Mouse (Mus musculus): ENCODE measurements around the gene Gm20388. TPM values are rescaled to one million over a fixed set of nuclear protein-coding genes. Genes with fewer than 3 reads are reported as not detected.
A peak's percentile ranks its signal among the peaks of the same experiment; 100 is the strongest.

Gm20388 gene
- polyA plus RNA-seq, 1 experiment from 2014 or later, result 5.3 TPM

DNA sequence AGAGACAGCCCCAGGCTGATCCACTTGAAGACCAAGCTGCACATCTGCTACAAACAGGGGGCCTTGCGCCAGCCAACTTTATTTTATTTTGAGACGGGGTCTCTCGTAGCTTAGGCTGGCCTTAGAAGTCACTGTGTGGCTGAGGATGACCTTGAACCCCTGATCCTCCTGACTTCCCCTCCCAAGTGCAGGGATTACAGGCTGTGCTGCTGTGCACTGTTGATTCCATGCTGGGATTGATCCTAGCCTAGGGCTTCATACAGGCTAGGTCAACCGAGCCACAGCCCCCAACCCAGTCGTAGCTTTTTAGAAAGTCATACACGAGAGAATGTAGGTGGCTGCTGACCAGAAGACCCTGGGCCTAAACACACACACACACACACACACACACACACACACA, 602.5 kb downstream of the Gm20388 start:
- DNase-seq (ENCODE audit: low spot score), result no peak
- Histone ChIP-seq H3K4me3 (ENCODE audit: low read depth, low read length) (no peak overlapping the region), H3K4me2 (no peak overlapping the region; the same call in 1 of the 2 replicates), H3K9ac (ENCODE audit: low read depth, low read length) (no peak overlapping the region), H3K9me3 (ENCODE audit: control insufficient read depth, low read length) (no peaks in the 10 kb centered on the region), H3K36me3 (ENCODE audit: control insufficient read depth, insufficient read depth, low read length) (no peaks in the 10 kb centered on the region; the same call in 1 of the 2 replicates), H3K27me3 (replicated peaks; ENCODE audit: control insufficient read depth, insufficient read depth, low read length) (no peaks in the 10 kb centered on the region), H3K27ac (ENCODE audit: low read depth, low read length) (no peak overlapping the region), H3K4me1 (replicated peaks; ENCODE audit: control insufficient read depth, insufficient read depth, low read length) (peaks cover 88% of the 10 kb centered on the region)
- WGBS, result 63% methylated on average over 6 of the region's 6 CpGs
- no peak for ATAC-seq (replicated peaks; ENCODE audit: low FRiP score)

DNA sequence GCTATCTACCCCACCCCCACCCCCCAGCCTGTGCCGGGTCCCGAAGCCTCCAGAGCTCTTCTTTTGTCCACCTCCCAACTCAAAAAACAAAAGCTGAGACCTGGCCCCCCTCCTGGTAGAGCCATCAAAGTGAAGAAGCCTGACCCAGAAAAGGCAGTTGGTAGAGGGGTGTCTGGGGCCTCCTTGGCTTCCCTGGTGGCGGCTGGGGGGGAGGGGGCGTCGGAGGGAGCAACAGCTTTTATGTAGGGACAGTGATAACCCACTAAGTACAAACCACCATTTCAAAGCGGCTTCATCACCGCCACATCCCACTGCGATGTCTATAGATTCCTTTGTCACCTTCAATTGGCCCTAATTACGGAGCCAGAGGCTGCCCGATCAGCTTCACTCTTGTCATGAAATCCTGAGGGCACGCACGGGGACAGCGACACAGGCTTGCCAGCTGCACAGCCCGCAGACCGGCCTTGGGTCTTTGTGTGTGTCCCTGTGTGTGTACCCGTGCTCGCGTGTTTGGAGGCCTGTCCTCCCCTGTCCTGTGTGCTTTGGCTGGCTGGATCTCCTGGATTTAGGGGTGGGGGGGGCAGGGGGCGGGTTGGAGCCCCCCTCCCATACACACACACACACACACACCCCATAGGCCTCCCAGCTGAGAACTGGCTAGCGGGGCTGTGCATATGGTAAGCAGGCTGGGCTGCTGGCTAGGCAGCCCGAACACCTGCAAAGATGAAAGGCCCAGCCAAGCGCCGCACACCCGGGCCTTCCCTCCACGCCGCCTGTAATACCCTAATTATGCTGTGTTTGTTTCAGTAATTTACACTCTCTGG, 603.2 kb downstream of the Gm20388 start:
- H3K27ac ChIP-seq (ENCODE audit: low read depth, low read length), result 0 out of 2 replicates have a peak overlapping the region, but pooled peaks have one; percentile 29
- DNase-seq (ENCODE audit: low spot score), result no peak
- H3K4me3 ChIP-seq (ENCODE audit: low read depth, low read length), result no peak overlapping the region
- no peak for ATAC-seq (replicated peaks; ENCODE audit: low FRiP score)
- H3K9me3 ChIP-seq (ENCODE audit: control insufficient read depth, low read length), result no peaks in the 10 kb centered on the region
- 47% methylated on average over 26 of the region's 26 CpGs for WGBS
- H3K36me3 ChIP-seq (ENCODE audit: control insufficient read depth, insufficient read depth, low read length), result no peaks in the 10 kb centered on the region; the same call in 1 of the 2 replicates
- peaks cover 88% of the 10 kb centered on the region for H3K4me1 ChIP-seq (replicated peaks; ENCODE audit: control insufficient read depth, insufficient read depth, low read length)
- H3K27me3 ChIP-seq (replicated peaks; ENCODE audit: control insufficient read depth, insufficient read depth, low read length), result no peaks in the 10 kb centered on the region
- H3K4me2 ChIP-seq, result no peak overlapping the region
- no peak overlapping the region for H3K9ac ChIP-seq (ENCODE audit: low read depth, low read length)

DNA sequence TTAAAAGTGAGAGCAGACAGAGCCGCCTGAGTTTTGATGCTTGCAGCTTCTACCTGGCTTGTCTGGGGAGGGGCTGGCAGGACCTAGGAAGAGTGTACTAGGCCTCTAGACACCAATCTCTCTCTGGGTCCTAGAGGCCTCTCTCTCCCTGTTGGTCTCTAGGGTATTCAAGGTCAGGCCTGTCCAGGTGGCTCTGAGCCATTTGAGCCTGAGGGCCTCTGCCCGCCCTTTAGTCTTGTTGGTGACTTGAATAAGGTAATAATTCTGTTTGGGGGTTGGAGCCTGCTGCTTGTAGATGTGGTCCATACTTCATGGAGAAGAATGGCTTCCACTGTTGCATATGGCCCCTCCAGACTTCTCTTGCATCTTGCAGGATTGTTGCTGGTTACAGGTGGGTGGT, 604.6 kb downstream of the Gm20388 start:
- no peak for ATAC-seq (replicated peaks; ENCODE audit: low FRiP score)
- Histone ChIP-seq H3K4me2 (no peak overlapping the region; the same call in 1 of the 2 replicates), H3K27me3 (replicated peaks; ENCODE audit: control insufficient read depth, insufficient read depth, low read length) (no peaks in the 10 kb centered on the region), H3K9ac (ENCODE audit: low read depth, low read length) (no peak overlapping the region), H3K27ac (ENCODE audit: low read depth, low read length) (0 out of 2 replicates have a peak overlapping the region, but pooled peaks have one; percentile 22), H3K4me3 (ENCODE audit: low read depth, low read length) (no peak overlapping the region), H3K36me3 (ENCODE audit: control insufficient read depth, insufficient read depth, low read length) (no peaks in the 10 kb centered on the region; the same call in 1 of the 2 replicates), H3K4me1 (replicated peaks; ENCODE audit: control insufficient read depth, insufficient read depth, low read length) (peaks cover 86% of the 10 kb centered on the region), H3K9me3 (ENCODE audit: control insufficient read depth, low read length) (no peaks in the 10 kb centered on the region)
- no peak for DNase-seq (ENCODE audit: low spot score)
- WGBS, result 91% methylated on average over 2 of the region's 2 CpGs

DNA sequence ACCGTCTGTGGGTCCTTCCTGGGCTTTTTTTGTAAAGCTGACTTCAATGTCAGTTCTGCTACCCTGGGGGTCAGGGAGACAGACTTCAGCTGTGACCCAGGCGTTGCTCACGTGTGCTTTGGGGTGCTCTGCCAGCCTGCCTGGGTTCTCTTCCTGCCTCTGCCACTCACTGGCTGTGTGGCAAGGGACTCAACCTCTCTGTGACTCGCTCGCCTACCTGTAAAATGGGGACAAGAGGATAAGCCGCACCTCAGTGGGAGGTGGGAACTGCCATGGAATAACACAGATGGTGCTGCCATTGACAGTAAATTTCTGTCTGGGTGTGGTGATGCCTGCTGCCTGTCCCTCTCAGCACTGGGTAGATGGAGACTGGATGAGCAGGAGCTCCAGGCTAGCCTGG, 605.0 kb downstream of the Gm20388 start:
- H3K27me3 ChIP-seq (replicated peaks; ENCODE audit: control insufficient read depth, insufficient read depth, low read length), result no peaks in the 10 kb centered on the region
- DNase-seq (ENCODE audit: low spot score) (no peak), ATAC-seq (replicated peaks; ENCODE audit: low FRiP score) (no peak)
- H3K27ac ChIP-seq (ENCODE audit: low read depth, low read length), result 0 out of 2 replicates have a peak overlapping the region, but pooled peaks have one; percentile 22
- no peak overlapping the region for H3K9ac ChIP-seq (ENCODE audit: low read depth, low read length)
- H3K36me3 ChIP-seq (ENCODE audit: control insufficient read depth, insufficient read depth, low read length), result no peaks in the 10 kb centered on the region; the same call in 1 of the 2 replicates
- H3K4me3 ChIP-seq (ENCODE audit: low read depth, low read length), result no peak overlapping the region
- H3K9me3 ChIP-seq (ENCODE audit: control insufficient read depth, low read length), result no peaks in the 10 kb centered on the region
- H3K4me2 ChIP-seq, result no peak overlapping the region; the same call in 1 of the 2 replicates
- H3K4me1 ChIP-seq (replicated peaks; ENCODE audit: control insufficient read depth, insufficient read depth, low read length), result peaks cover 86% of the 10 kb centered on the region
- WGBS, result 82% methylated on average over 6 of the region's 6 CpGs

DNA sequence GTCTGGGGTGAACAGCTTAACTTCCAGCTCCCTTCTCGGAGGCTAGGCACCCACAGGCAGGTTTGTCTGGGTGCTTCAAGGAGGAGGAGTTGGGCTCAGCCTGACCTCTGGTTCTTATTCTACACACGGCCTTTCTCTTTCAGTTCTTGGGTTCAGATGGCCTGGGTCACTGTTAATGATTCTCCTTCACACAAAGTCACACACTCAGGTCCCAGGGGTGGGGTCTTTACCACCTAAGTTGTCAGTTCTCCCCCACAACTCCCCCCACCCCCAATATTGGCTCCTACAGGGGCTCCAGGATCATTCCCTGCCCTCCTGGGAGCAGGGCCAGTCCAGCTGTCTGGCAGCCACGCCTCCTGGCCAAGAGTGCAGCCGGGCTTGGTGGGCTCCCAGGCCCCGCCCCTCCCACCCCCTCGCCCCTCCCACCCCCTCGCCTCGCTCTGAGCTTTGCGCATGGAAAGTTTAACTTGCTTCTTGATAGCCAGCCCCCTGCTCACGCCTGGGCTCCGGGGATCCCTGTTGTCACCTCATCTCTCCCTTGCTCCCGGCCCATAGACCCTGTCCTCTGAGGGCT, 605.6 kb downstream of the Gm20388 start:
- Histone ChIP-seq H3K4me1 (replicated peaks; ENCODE audit: control insufficient read depth, insufficient read depth, low read length) (peaks cover 86% of the 10 kb centered on the region), H3K36me3 (ENCODE audit: control insufficient read depth, insufficient read depth, low read length) (no peaks in the 10 kb centered on the region; the same call in 1 of the 2 replicates), H3K4me2 (no peak overlapping the region), H3K9me3 (ENCODE audit: control insufficient read depth, low read length) (no peaks in the 10 kb centered on the region), H3K4me3 (ENCODE audit: low read depth, low read length) (no peak overlapping the region), H3K27me3 (replicated peaks; ENCODE audit: control insufficient read depth, insufficient read depth, low read length) (no peaks in the 10 kb centered on the region), H3K27ac (ENCODE audit: low read depth, low read length) (no peak overlapping the region), H3K9ac (ENCODE audit: low read depth, low read length) (no peak overlapping the region)
- ATAC-seq (replicated peaks; ENCODE audit: low FRiP score) (0 out of 2 replicates have a peak, but pooled peaks have one; percentile 18), DNase-seq (ENCODE audit: low spot score) (no peak)
- WGBS, result 18% methylated on average over 12 of the region's 12 CpGs

DNA sequence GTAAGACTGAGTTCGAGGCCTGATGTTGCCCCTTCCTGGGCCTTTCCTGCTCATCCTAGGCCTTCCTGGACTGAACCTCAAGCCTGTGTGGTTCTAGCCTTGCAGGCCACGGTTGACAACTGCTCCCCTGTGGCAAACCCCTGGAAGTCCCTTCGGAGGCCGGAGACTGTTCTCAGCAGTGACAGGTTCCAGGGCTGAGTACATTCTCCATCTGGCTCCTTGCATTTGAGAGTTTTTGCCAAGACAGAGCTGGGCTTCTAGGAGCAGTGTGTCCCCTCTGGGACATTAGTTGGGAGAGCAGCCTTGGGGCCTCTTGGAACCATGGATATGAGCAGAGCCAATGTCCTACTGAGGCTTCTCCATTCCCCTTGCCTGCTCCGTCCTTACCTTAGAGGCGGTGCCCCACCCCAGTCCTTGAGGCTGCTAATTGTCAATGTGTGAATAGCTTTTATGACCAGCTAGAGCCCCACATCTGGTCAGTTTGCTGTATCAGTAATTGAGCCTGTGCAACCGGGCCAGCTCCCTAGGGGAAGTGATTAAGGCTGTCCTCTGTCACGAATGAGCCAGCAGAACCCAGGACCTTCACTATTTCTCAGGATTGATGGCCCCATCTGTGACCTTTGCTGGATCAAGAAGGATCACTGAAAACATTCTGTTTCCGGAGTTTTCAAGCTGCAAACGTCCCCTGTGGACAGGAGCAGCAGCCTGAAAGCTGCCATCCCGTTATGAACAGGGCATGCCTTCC, 607.2 kb downstream of the Gm20388 start:
- ATAC-seq (replicated peaks; ENCODE audit: low FRiP score) (no peak), DNase-seq (ENCODE audit: low spot score) (no peak)
- Histone ChIP-seq H3K9ac (ENCODE audit: low read depth, low read length) (no peak overlapping the region), H3K27ac (ENCODE audit: low read depth, low read length) (no peak overlapping the region), H3K36me3 (ENCODE audit: control insufficient read depth, insufficient read depth, low read length) (no peaks in the 10 kb centered on the region; the same call in 1 of the 2 replicates), H3K4me2 (no peak overlapping the region), H3K27me3 (replicated peaks; ENCODE audit: control insufficient read depth, insufficient read depth, low read length) (no peaks in the 10 kb centered on the region), H3K4me1 (replicated peaks; ENCODE audit: control insufficient read depth, insufficient read depth, low read length) (peaks cover 80% of the 10 kb centered on the region), H3K4me3 (ENCODE audit: low read depth, low read length) (no peak overlapping the region), H3K9me3 (ENCODE audit: control insufficient read depth, low read length) (no peaks in the 10 kb centered on the region)
- 51% methylated on average over 11 of the region's 11 CpGs for WGBS

DNA sequence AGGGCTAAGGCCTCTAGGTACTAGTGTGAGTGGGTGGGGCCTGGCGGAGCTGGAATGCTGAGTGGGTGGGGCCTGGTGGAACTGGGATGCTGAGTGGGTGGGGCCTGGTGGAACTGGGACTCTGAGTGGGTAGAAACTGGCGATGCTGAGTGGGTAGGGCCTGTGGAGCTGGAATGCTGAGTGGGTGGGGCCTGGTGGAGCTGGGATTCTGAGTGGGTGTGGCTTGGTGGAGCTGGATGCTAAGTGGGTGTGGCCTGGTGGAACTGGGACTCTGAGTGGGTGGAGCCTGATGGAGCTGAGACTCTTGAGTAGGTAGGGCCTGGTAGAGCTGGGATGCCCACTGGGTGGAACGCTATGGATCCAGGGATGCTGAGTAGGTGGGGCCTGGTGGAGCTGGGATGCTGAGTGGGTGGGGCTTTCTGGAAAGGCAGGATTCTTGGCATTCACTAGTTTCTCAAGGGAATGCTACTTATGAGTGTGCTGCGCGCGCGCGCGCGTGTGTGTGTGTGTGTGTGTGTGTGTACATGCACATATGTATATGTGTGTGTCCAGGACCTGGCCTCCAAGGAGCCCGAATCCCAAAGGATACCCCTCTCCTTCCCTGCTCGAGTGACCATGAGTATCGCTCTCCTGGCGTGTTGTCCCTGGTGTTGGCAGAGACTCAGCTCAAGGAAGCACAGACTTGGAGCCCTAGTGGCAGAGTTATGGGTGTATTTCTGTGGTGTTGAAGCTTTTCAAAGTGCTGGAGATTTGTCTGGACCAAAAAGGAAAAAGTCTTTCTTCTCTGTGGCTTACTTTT, 608.3 kb downstream of the Gm20388 start:
- ATAC-seq (replicated peaks; ENCODE audit: low FRiP score), result no peak; the same call in 1 of the 2 replicates

DNA sequence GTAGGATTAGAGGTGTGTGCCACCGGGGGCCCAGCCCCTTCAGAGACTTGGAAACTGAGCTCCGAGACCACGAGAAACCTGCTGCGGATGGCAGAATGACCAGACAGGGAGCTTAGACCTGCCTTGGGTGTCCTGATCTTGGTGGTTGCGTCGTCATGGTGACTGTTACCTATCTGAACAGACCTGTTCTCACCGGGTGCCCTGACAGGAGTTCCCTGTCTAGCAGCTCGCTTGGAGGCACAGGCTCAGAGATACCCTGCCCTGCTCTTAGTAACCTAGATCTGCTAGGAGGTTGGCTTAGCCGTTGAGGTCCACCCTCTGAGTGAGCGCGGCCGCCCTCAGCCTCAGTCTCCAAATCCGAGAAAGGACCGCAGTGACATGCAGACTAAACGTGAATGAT, 609.6 kb downstream of the Gm20388 start:
- H3K9me3 ChIP-seq (ENCODE audit: control insufficient read depth, low read length), result no peaks in the 10 kb centered on the region
- H3K36me3 ChIP-seq (ENCODE audit: control insufficient read depth, insufficient read depth, low read length), result no peaks in the 10 kb centered on the region
- WGBS, result 65% methylated on average over 15 of the region's 15 CpGs
- no peak overlapping the region; the same call in 1 of the 2 replicates for H3K4me2 ChIP-seq
- H3K4me1 ChIP-seq (replicated peaks; ENCODE audit: control insufficient read depth, insufficient read depth, low read length), result peaks cover 84% of the 10 kb centered on the region
- DNase-seq (ENCODE audit: low spot score) (no peak), ATAC-seq (replicated peaks; ENCODE audit: low FRiP score) (no peak)
- peak overlapping the region; percentile 25; the same call in 1 of the 2 replicates for H3K27ac ChIP-seq (ENCODE audit: low read depth, low read length)
- no peaks in the 10 kb centered on the region for H3K27me3 ChIP-seq (replicated peaks; ENCODE audit: control insufficient read depth, insufficient read depth, low read length)
- no peak overlapping the region for H3K4me3 ChIP-seq (ENCODE audit: low read depth, low read length)
- peak overlapping the region; percentile 34; the same call in 1 of the 2 replicates for H3K9ac ChIP-seq (ENCODE audit: low read depth, low read length)

More for the DNA sequence above, 608.3 kb downstream of the Gm20388 start:
- H3K9ac ChIP-seq (ENCODE audit: low read depth, low read length), result no peak overlapping the region
- H3K4me3 ChIP-seq (ENCODE audit: low read depth, low read length), result no peak overlapping the region
- no peaks in the 10 kb centered on the region for H3K9me3 ChIP-seq (ENCODE audit: control insufficient read depth, low read length)
- no peaks in the 10 kb centered on the region for H3K27me3 ChIP-seq (replicated peaks; ENCODE audit: control insufficient read depth, insufficient read depth, low read length)
- H3K36me3 ChIP-seq (ENCODE audit: control insufficient read depth, insufficient read depth, low read length), result no peaks in the 10 kb centered on the region; the same call in 1 of the 2 replicates
- WGBS, result 82% methylated on average over 14 of the region's 14 CpGs
- H3K4me2 ChIP-seq, result no peak overlapping the region
- DNase-seq (ENCODE audit: low spot score), result no peak
- peaks cover 79% of the 10 kb centered on the region for H3K4me1 ChIP-seq (replicated peaks; ENCODE audit: control insufficient read depth, insufficient read depth, low read length)
- no peak overlapping the region for H3K27ac ChIP-seq (ENCODE audit: low read depth, low read length)
